Mouse (Mus musculus) embryo, embryonic 9.5 days (tissue): ENCODE data around the gene Hist1h1c.

Experiments used
- DNase-seq: peaks from one replicate; pipeline ENCODE4 v3.0.0-alpha.2; 2017; ENCODE audit errors: extremely low spot score

Gene Hist1h1c

GRCm38 (mm10) chr13:23745381-23746161 is 7.0 kb downstream of the Hist1h1c start, which contains the start of gene Hist1h3c:
Gene Hist1h3c, minus strand, starts transcription at chr13:23745602.
- peak; percentile 91 for DNase-seq

GRCm38 (mm10) chr13:23746201-23747080 is 7.8 kb downstream of the Hist1h1c start, which contains the start of gene Hist1h2bb:
Gene Hist1h2bb, plus strand, starts transcription at chr13:23746734.
- DNase-seq = peak; percentile 93

GRCm38 (mm10) chr13:23747081-23747891 is 8.7 kb downstream of the Hist1h1c start:
- DNase-seq = peak; percentile 72

- DNase-seq = peak; percentile 68
Measured at GRCm38 (mm10) chr13:23747892-23748288, 9.3 kb downstream of the Hist1h1c start.

- DNase-seq = no peak
Measured at GRCm38 (mm10) chr13:23749563-23750121, 11.0 kb downstream of the Hist1h1c start.

- peak; percentile 91 for DNase-seq
Measured at GRCm38 (mm10) chr13:23750839-23751477, 12.3 kb downstream of the Hist1h1c start, which contains the start of gene Hist1h2ab. Gene Hist1h2ab, plus strand, starts transcription at chr13:23751126.

- peak; percentile 74 for DNase-seq
Measured at GRCm38 (mm10) chr13:23751478-23751956, 12.9 kb downstream of the Hist1h1c start.

- DNase-seq = peak; percentile 90
Measured at GRCm38 (mm10) chr13:23752067-23752741, 13.6 kb downstream of the Hist1h1c start, which contains the start of gene Hist1h3b. Gene Hist1h3b, plus strand, starts transcription at chr13:23752267.

- peak; percentile 65 for DNase-seq
Measured at GRCm38 (mm10) chr13:23752742-23753172, 14.1 kb downstream of the Hist1h1c start.

- peak; percentile 40 for DNase-seq
Measured at GRCm38 (mm10) chr13:23753314-23754078, 14.9 kb downstream of the Hist1h1c start.

- DNase-seq = no peak
Measured at GRCm38 (mm10) chr13:23755000-23755399, 16.4 kb downstream of the Hist1h1c start.

GRCm38 (mm10) chr13:23756790-23757189 is 18.2 kb downstream of the Hist1h1c start, which contains the start of gene Hist1h4b:
Gene Hist1h4b, plus strand, starts transcription at chr13:23757013.
- peak; percentile 97 for DNase-seq

- peak; percentile 79 for DNase-seq
Measured at GRCm38 (mm10) chr13:23757211-23757773, 18.7 kb downstream of the Hist1h1c start.

GRCm38 (mm10) chr13:23757921-23758320 is 19.3 kb downstream of the Hist1h1c start:
- DNase-seq = no peak

GRCm38 (mm10) chr13:23759251-23759771 is 20.7 kb downstream of the Hist1h1c start:
- DNase-seq = no peak

- DNase-seq = no peak
Measured at GRCm38 (mm10) chr13:23759916-23760239, 21.3 kb downstream of the Hist1h1c start.

GRCm38 (mm10) chr13:23760240-23760971 is 21.8 kb downstream of the Hist1h1c start:
- DNase-seq = peak; percentile 72
